Mouse (Mus musculus) forelimb bud, embryonic 11.5 days (tissue): Measurements from ENCODE around the gene Stat3.

Experiments
- DNase-seq: peaks from one replicate; pipeline ENCODE4 v3.0.0-alpha.2; 2012; ENCODE audit warnings: low read depth, low spot score

The Stat3 gene

DNA sequence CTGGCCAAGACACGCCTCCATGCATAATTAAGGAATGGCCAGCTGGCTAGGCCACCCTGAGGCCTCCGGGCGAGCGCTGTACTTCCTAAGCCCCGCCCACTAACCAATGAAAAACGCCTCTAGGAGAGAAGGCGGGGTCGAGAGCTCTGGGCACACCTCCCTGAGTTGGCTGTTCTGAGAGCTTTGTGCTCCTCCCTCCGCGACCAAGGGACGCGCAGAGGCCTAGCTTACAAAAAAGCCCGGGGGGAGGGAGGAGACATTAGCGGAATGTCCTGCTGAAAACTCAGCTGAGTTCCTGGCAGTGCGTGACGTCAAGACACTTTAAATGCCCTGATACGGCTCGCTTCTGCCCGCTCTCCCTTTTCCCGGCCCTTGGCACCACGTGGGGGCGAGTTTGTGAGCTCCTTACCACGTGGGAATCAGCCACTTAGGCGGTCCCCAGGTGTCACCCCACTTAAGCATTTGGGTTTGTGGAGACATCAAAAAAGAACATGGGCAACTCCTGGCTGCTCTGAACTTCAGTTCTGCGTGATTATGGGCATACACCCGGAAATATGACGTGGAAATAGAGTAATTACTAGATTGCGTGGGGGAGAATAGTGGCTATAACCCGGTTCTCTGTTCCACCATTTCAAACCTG is at the start of gene Stat3:
Gene Stat3, minus strand, starts transcription at position 29 of the 640 bp plus-strand sequence.
- peak; percentile 100 for DNase-seq

- no peak for DNase-seq
These were observed 49.3 kb upstream of the Stat3 start for GRCm38 (mm10) chr11:100988674-100989073.

- no peak for DNase-seq
These were observed 46.3 kb upstream of the Stat3 start for GRCm38 (mm10) chr11:100985607-100986006.

DNA sequence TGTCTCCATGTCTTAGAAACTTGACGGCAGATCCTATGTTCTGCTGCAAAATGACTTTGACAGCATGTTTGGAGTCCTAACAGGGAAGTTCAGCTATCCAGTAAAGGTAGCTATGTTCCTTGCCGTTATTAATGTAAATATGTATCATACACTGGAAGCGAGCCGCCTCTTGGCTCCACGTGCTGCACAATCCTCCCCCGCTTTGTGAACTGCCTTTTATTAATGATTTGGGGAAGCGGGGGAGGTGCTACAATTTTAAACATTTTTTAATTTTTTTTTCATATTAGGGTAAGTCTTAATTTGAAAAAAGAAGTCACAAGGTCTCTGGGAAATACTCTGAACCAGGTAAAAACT is 44.4 kb upstream of the Stat3 start:
- DNase-seq, result no peak

DNA sequence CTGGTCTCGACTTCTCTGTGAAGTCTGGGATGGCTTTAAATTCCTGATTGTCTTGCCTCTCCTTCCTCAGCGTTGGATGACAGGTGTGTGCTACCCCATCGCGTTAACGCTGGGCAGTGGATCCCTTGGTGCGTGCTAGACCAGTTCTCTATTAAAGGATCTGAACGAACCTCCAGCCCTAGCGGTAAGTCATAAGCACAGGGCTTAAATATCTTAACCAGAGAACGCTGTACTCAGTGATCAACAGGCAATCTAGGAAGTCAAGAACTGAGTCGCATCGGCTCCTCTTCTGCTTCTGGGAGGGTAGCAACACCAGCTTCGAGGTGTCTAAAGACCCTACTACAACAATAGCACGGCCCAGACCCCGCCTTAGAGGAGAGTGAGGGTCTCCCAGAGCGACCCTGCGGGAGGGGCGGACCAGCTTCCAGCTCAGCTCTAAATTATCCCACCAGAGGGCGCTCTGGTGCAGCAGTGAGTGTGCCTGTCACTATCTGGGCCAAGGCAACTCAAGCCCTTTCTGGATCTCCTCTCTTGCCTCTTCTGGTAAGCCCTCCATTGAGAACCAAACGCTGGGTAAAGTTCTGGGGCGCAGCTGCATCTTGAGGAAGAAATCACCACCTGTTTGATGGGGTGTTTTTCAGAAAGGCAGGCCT is 43.9 kb upstream of the Stat3 start:
- peak; percentile 87 for DNase-seq

- DNase-seq, result no peak
These were observed 42.7 kb upstream of the Stat3 start for GRCm38 (mm10) chr11:100982087-100982486.

DNA sequence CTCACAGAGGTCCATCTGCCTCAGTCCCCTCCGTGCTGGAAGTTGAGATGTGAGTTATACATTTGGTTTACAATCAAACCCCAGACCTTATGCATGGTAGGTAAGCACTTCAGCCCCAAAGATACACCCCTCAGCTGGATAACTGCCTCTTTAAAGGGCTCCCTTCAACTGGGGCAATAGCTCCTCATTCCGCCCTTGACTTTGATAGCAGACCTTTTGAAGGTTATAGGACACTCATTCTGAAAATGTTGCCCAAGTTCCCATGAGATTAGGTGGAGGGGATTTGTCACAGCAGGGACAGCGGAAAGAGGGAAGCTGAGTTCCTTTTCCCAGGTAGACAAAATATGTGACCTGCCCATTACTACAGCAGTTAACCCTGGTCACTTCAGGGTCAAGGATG is 41.9 kb upstream of the Stat3 start:
- DNase-seq, result no peak

DNA sequence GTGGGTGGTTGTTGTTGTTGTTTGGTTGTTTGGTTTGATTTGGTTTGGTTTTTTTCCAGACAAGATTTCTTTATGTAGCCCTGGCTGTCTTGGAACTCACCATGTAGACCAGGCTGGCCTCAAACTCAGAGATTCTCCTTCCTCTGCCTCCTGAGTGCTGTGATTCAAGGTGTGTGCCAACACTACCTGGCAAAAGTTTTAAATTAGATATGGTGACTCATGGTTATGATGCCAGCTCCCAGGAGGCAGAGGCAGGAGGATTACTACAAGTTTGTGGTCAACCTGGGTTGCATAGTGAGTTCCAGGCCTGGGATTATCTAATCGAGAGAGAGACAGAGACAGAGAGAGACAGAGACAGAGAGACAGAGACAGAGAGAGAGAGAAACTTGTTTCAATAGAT is 41.1 kb upstream of the Stat3 start:
- DNase-seq, result no peak

DNA sequence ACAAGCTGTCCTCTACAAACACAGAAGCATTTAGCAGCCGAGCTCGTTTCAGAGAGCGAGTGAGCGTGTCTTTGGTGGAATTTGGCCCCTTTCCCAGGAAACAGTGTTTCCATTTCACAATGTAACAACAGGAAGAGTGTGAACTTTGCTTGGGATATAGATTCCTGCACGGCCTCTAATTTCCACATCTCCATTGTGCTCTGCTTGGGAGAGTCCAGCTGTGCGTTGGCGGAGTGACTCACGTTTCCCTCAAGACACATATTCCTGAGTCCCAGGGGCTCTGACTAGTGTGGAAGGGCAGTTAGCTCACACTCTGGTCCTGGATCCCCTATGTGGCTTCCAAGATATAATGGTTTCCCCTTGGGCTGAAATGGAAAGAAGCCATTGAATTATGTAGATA is 40.5 kb upstream of the Stat3 start:
- DNase-seq, result no peak

GRCm38 (mm10) chr11:100975241-100975640 is 35.9 kb upstream of the Stat3 start:
- DNase-seq, result no peak

DNA sequence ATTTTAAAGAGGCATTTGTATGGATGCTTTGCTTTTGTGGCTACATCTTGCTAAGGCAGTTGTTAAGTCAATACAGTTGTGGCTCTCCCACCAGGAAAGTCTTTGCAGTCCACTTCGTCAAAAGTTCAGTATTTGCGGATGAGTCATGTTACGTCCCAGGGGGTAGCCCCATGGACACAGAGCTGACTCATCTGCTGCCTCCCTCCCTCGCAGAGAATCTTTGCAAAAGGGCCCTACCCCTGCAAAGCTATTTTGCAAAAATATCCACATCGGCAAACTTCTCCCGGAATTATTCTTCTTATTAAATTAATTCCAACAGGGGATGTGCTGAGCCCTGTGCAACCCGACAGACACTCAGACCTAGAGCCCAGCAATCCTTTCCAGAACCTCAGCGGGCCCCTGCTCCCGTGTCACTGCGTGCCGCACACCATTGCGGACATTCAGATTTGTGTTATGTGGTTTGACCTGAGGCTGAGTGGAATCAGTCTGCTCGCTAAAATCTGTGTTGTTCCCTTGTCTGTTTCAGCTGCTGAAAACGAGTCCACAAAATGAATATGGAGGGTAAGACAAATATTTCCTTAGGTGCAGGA is 35.1 kb upstream of the Stat3 start:
- DNase-seq, result no peak

GRCm38 (mm10) chr11:100973245-100973644 is 33.9 kb upstream of the Stat3 start:
- DNase-seq, result no peak

GRCm38 (mm10) chr11:100971455-100971854 is 32.1 kb upstream of the Stat3 start:
- no peak for DNase-seq

DNA sequence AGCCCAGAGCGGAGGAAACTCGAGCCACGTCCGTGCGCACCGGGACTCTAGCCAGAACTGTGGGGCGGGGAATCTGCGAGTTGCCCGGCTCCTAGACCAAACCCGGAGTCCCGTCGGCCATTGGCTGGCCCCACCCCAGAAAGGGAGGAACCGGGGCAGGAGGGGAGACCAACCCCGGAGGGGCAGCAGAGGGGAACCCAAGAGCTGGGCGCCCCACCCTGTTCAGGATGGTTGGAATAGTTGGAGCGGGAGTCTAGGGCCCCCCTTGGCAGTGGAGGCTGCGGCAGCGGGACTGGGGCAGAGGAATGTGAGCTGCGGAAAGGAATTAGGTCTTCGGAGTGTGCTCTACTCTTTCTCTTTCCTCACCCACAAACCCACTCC is 31.2 kb upstream of the Stat3 start, which contains the start of gene Cavin1:
Gene Cavin1, minus strand, starts transcription at position 331 of the 381 bp plus-strand sequence.
- no peak for DNase-seq

- no peak for DNase-seq
These were observed 30.6 kb upstream of the Stat3 start for GRCm38 (mm10) chr11:100969744-100970556.

- no peak for DNase-seq
These were observed 29.9 kb upstream of the Stat3 start for GRCm38 (mm10) chr11:100969189-100969743.

GRCm38 (mm10) chr11:100968501-100968900 is 29.2 kb upstream of the Stat3 start:
- DNase-seq, result no peak

DNA sequence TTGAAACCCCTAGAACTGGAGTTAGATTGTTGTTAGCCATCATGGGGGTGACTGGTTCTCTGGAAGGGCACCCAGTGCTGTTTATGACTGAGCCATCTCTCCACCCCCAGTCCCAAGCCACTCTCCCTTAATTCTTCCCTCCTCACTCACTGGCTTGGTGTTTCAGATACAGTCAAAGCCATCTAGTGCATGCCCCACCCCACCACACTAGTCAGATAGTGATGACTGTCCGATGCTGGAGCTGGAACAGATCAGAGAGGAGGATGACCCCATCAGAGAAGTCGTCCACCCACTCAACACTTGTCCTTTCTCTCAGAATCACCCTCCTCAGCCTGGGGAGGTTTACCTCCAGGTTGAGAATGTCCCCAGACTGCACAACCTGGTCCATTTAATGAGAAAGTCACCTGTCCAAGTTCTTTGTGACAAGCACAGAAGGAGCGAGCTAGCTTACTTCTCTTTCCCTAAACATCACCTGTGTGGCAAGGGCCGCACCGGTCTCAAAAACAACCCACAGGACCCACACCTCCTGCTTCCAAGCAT is 28.6 kb upstream of the Stat3 start:
- no peak for DNase-seq

DNA sequence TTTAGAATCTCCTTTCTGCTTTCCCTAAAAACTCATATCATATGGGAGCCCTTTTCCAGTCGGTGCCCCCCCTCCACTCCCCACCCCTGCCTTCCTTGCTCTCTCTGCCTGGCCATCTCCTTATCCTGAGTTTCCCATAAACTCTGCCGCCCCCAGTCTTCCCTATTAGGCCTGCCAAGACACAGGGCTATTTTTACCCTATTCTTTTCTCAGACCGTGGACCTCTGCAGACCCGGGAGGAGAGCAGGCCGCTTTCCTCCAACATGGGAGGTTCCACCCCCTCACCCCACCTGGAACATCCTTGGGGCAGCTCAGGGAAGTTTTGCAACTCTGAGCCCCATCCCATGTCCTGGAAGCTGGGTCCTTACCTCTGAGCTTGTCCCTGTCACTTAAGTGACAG is 28.0 kb upstream of the Stat3 start:
- no peak for DNase-seq

DNA sequence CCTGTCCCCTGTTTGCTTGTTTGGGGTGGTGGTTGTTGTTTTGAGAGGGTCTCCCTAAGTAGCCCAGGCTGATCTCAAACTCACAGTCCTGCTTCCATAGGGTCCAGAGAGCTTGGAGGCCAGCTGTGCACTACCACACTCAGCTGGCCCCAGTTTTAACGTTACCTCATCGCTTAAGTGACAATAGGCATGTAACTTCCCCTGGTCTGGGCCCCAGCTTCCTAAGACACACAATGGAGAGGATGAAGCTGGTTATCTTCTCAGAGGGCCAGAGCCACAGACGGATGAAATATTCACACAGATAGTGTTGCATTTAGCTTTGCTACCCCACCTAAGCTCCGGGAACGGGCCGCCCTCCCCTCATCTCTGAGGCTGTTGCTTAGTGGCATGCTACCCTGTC is 26.4 kb upstream of the Stat3 start:
- DNase-seq, result no peak

GRCm38 (mm10) chr11:100964901-100965542 is 25.7 kb upstream of the Stat3 start:
- no peak for DNase-seq
